Mouse (Mus musculus): ENCODE results near the gene Poc5. TPM values are rescaled to one million over a fixed set of nuclear protein-coding genes. Genes with fewer than 3 reads are reported as not detected.

The Poc5 gene
- total and polyA plus RNA-seq, 3 experiments, result 17.2 to 31.0 (median 21.6) TPM

DNA sequence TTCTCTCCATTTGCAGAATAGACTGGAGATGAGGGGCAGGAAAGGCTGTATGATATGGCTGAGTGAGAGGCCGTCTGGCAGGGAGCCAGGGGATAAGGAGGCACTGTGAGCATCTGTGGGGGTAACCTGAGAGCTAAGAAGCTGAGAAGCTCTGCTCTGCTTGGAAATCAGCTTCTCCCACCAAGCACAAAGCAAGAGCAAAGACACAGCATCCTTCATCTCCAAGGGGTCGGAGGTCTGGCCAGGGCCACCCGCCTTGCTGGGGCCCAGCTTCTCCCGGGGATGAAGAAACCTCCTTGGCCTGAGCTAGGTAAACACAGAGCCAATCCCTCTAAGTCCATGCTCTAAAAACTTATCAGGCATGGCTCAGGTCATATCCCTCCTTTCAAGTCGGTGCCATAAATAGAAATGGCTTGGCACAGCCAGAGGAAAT lies 46.8 kb downstream of the Poc5 start:
- Histone ChIP-seq H3K27me3 (replicated peaks) (no peaks in the 10 kb centered on the region), H3K4me2 (ENCODE audit: insufficient read depth, low read depth, poor library complexity, severe bottlenecking) (no peak overlapping the region), H3K36me3 (replicated peaks in 1 of 2; ENCODE audit: control insufficient read depth in 1 of 2, insufficient read depth in 1 of 2, low read length in 1 of 2) (no peaks in the 10 kb centered on the region), H3K4me1 (ENCODE audit: control insufficient read depth in 1 of 2, insufficient read depth in 2 of 2) (peaks cover 0 to 16% of the 10 kb centered on the region in 2 experiments; a peak in 3 of 4 replicates), H3K79me2 (replicated peaks; ENCODE audit: control insufficient read depth, extremely low read depth, insufficient read depth, poor library complexity, severe bottlenecking) (no peaks in the 10 kb centered on the region), H3K9me3 (replicated peaks; ENCODE audit: low read length) (no peaks in the 10 kb centered on the region), H3K4me3 (replicated peaks in 1 of 3; ENCODE audit: low read depth in 2 of 3, low read length in 2 of 3, poor library complexity in 1 of 3) (no peak overlapping the region), H3K27ac (ENCODE audit: insufficient read depth, low read depth) (no peak overlapping the region), H3K9ac (ENCODE audit: insufficient read depth, low read depth) (no peak overlapping the region)
- dilution Hi-C loops (cut with MboI; ENCODE audit: extremely low pct_ligation_motif_present, extremely low pct_unique_long_range_greater_than_20kb, low sequenced_read_pairs), result no loop called here
- no peak for DNase-seq (ENCODE audit: extremely low read depth)
- in situ Hi-C loops (cut with MboI; ENCODE audit: low pct_ligation_motif_present, low pct_unique_long_range_greater_than_20kb, low sequenced_read_pairs), result loop anchor here (5.0 kb wide), 1 partner anchor 157 kb away; no protein-coding TSS in a partner anchor
- no peak for TF ChIP-seq ZNF384 (IDR thresholded peaks at IDR 0.05; ENCODE audit: low read depth, low read length)
- no peak for TF ChIP-seq MEF2A (IDR thresholded peaks at IDR 0.05; ENCODE audit: borderline replicate concordance, low read depth, low read length)
- TF ChIP-seq SIN3A (IDR thresholded peaks at IDR 0.05; ENCODE audit: low read length), result no peak
- no peak for TF ChIP-seq CHD2 (IDR thresholded peaks at IDR 0.05; ENCODE audit: low read length)
- TF ChIP-seq JUN (IDR thresholded peaks at IDR 0.05; ENCODE audit: insufficient read depth, low read depth, low read length), result no peak
- TF ChIP-seq ELF1 (IDR thresholded peaks at IDR 0.05; ENCODE audit: low read depth, low read length), result no peak
- TF ChIP-seq POLR2AphosphoS2 (IDR thresholded peaks at IDR 0.05; ENCODE audit: low read depth, low read length), result no peak
- no peak for TF ChIP-seq CHD1 (IDR thresholded peaks at IDR 0.05; ENCODE audit: low read depth, low read length)
- no peak for TF ChIP-seq RAD21 (IDR thresholded peaks at IDR 0.05; ENCODE audit: low read depth, low read length)
- TF ChIP-seq NRF1 (IDR thresholded peaks at IDR 0.05; ENCODE audit: low read depth, low read length), result no peak
- TF ChIP-seq MAX (IDR thresholded peaks at IDR 0.05; ENCODE audit: low read length), result no peak
- no peak for TF ChIP-seq USF2 (conservative IDR thresholded peaks at IDR 0.05; ENCODE audit: low read depth, low read length)

GRCm38 (mm10) chr13:96435793-96436192 lies 47.7 kb downstream of the Poc5 start:
- H3K4me3 ChIP-seq (replicated peaks in 1 of 3; ENCODE audit: low read depth in 2 of 3, low read length in 2 of 3, poor library complexity in 1 of 3), result no peak overlapping the region
- no peak overlapping the region for H3K9ac ChIP-seq (ENCODE audit: insufficient read depth, low read depth)
- DNase-seq (ENCODE audit: extremely low read depth), result peak; percentile 8
- H3K27me3 ChIP-seq (replicated peaks), result no peaks in the 10 kb centered on the region
- TF ChIP-seq ZKSCAN1 (IDR thresholded peaks at IDR 0.05; ENCODE audit: borderline replicate concordance, low read depth, low read length) (no peak), CHD1 (IDR thresholded peaks at IDR 0.05; ENCODE audit: low read depth, low read length) (no peak), RAD21 (IDR thresholded peaks at IDR 0.05; ENCODE audit: low read depth, low read length) (peak; percentile 14), GABPA (IDR thresholded peaks at IDR 0.05; ENCODE audit: insufficient replicate concordance, low read depth, low read length) (no peak), TCF12 (IDR thresholded peaks at IDR 0.05; ENCODE audit: low read depth, low read length) (no peak)
- no peak overlapping the region for H3K27ac ChIP-seq (ENCODE audit: insufficient read depth, low read depth)
- H3K36me3 ChIP-seq (replicated peaks in 1 of 2; ENCODE audit: control insufficient read depth in 1 of 2, insufficient read depth in 1 of 2, low read length in 1 of 2), result no peaks in the 10 kb centered on the region
- no peaks in the 10 kb centered on the region for H3K79me2 ChIP-seq (replicated peaks; ENCODE audit: control insufficient read depth, extremely low read depth, insufficient read depth, poor library complexity, severe bottlenecking)
- in situ Hi-C loops (cut with MboI; ENCODE audit: low pct_ligation_motif_present, low pct_unique_long_range_greater_than_20kb, low sequenced_read_pairs), result no loop called here
- peaks cover 0 to 16% of the 10 kb centered on the region in 2 experiments; a peak in 3 of 4 replicates for H3K4me1 ChIP-seq (ENCODE audit: control insufficient read depth in 1 of 2, insufficient read depth in 2 of 2)
- dilution Hi-C loops (cut with MboI; ENCODE audit: extremely low pct_ligation_motif_present, extremely low pct_unique_long_range_greater_than_20kb, low sequenced_read_pairs), result no loop called here
- H3K9me3 ChIP-seq (replicated peaks; ENCODE audit: low read length), result no peaks in the 10 kb centered on the region
- H3K4me2 ChIP-seq (ENCODE audit: insufficient read depth, low read depth, poor library complexity, severe bottlenecking), result no peak overlapping the region
